Mouse (Mus musculus) intestine, postnatal 0 days (tissue): Measurements from ENCODE around the gene Cep41. TPM values are rescaled to one million over a fixed set of nuclear protein-coding genes. Genes with fewer than 3 reads are reported as not detected.

ENCODE experiments used
- ATAC-seq: fragments of 200-750 bp; cut with Nextera tagmentation; 2 replicates; pipeline ENCODE4 v1.8.0; 2017; ENCODE audit warnings: mild to moderate bottlenecking, moderate TSS enrichment, moderate library complexity
- H3K27ac ChIP-seq: fragments of 300-500 bp; sonication (generic); 2 replicates; pipeline ENCODE4 v1.5.1; 2014; ENCODE audit warnings: mild to moderate bottlenecking, low read depth, low read length, moderate library complexity
- H3K27me3 ChIP-seq: fragments of 300-500 bp; sonication (generic); replicated peaks from 2 replicates; pipeline ENCODE4 v1.6.1; 2014; ENCODE audit warnings: low read length, mixed read lengths; ENCODE audit not compliant: control insufficient read depth, insufficient read depth
- H3K36me3 ChIP-seq: fragments of 300-500 bp; sonication (generic); 2 replicates; pipeline ENCODE4 v1.6.1; 2014; ENCODE audit warnings: mild to moderate bottlenecking, moderate library complexity; ENCODE audit not compliant: control insufficient read depth, insufficient read depth
- H3K4me1 ChIP-seq: fragments of 300-500 bp; sonication (generic); replicated peaks from 2 replicates; pipeline ENCODE4 v1.6.1; 2014; ENCODE audit warnings: antibody characterized with exemption, low read length, mixed read lengths; ENCODE audit not compliant: control insufficient read depth, insufficient read depth
- H3K4me2 ChIP-seq: fragments of 300-500 bp; sonication (generic); replicated peaks from 2 replicates; pipeline ENCODE4 v1.6.1; 2014; ENCODE audit warnings: low read depth, mild to moderate bottlenecking, moderate library complexity
- H3K4me3 ChIP-seq: fragments of 300-500 bp; sonication (generic); 2 replicates; pipeline ENCODE4 v1.5.1; 2014; ENCODE audit warnings: low read depth, low read length
- H3K9ac ChIP-seq: fragments of 300-500 bp; sonication (generic); 2 replicates; pipeline ENCODE4 v1.6.1; 2014; ENCODE audit warnings: mild to moderate bottlenecking, low read depth, low read length
- H3K9me3 ChIP-seq: fragments of 300-500 bp; sonication (generic); 2 replicates; pipeline ENCODE4 v1.6.1; 2016; ENCODE audit warnings: mixed run types; ENCODE audit not compliant: control insufficient read depth
- CTCF ChIP-seq: sonication (generic); IDR thresholded peaks from 2 replicates; pipeline ENCODE4 v1.5.1; 2016; ENCODE audit warnings: low read depth, mild to moderate bottlenecking, control low read depth, antibody characterized with exemption, moderate library complexity
- WGBS: fragments of 180-500 bp; shearing (Covaris S2); extraction: QIAGEN DNeasy Blood & Tissue Kit; methylation state at CpG from one replicate; pipeline ENCODE4 v1.1.7; 2014; 5-methylcytosine and 5-hydroxymethylcytosine counted together
- microRNA counts: library from miRNA; unstranded; fragments of <30 nt; microRNA quantifications from one replicate; lab custom pipeline; 2016
- microRNA-seq: library from miRNA; unstranded; fragments of <30 nt; microRNA quantifications from one replicate; pipeline ENCODE4, GENCODE M21; 2016
- polyA plus RNA-seq: library from polyadenylated mRNA; unstranded; fragments of >200 nt; fragmentation: Nextera tagmentation; extraction: Ambion mirVana; gene quantifications from 2 replicates; pipeline ENCODE4 v1.2.1, GENCODE M21; 2015

The Cep41 gene
- polyA plus RNA-seq, 1 experiment from 2014 or later = 3.7 TPM

DNA sequence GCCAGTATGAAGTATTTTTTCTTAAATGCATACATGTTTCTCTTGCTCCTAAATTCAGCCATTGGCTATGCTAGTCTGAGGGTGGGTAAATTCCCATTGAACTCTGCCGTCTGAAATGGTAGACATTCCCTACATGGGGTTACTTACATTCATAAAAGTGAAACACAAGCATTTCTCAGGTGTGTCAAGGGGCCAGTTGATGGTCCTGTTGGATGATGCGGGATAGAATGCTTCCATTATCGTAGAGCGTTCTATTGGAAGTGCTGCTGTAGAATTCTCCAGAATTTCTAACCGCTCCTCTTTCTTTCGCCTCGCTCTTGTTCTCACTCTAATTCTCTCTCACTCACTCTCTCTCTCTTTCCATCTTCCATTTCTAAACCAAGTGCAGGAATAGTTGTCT is 82.8 kb downstream of the Cep41 start, which contains the start of gene Cpa5:
Gene Cpa5, plus strand, starts transcription at position 301 of the 400 bp plus-strand sequence.
- TF ChIP-seq CTCF = no peak
- Histone ChIP-seq H3K27ac (no peak within 1 kb of the TSS), H3K9ac (no peak within 1 kb of the TSS), H3K36me3 (no peaks in the 10 kb centered on the region), H3K27me3 (no peaks in the 10 kb centered on the region), H3K4me2 (no peak within 1 kb of the TSS), H3K4me1 (no peaks in the 10 kb centered on the region), H3K4me3 (no peak within 1 kb of the TSS), H3K9me3 (no peaks in the 10 kb centered on the region)
- no peak for ATAC-seq
- WGBS = 97% methylated on average over 7 of the region's 7 CpGs

DNA sequence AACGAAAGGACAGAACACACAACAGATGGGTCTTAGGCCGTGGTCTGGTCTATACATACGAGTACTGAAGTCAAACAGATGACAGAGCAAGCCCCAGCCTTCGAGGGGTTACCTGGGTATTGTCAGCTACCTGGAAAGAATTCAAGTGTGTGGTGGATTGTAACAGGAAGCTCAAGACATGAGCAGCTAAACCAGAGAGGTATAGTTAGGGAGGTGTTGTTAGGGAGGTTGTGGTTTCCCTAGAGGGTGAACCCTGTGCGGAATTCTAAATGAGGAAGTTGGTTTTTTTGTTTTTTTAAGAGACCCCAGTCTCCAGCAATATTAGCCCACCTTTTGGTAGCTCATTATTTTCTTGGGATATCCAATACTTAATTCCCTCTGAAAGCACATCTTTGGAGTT is 87.9 kb downstream of the Cep41 start:
- Histone ChIP-seq H3K9ac (no peak overlapping the region), H3K4me3 (no peak overlapping the region), H3K27ac (no peak overlapping the region), H3K27me3 (no peaks in the 10 kb centered on the region), H3K36me3 (no peaks in the 10 kb centered on the region), H3K4me1 (no peaks in the 10 kb centered on the region), H3K4me2 (no peak overlapping the region), H3K9me3 (no peaks in the 10 kb centered on the region)
- no peak for ATAC-seq
- TF ChIP-seq CTCF = no peak
- 72% methylated on average over 5 of the region's 5 CpGs for WGBS

DNA sequence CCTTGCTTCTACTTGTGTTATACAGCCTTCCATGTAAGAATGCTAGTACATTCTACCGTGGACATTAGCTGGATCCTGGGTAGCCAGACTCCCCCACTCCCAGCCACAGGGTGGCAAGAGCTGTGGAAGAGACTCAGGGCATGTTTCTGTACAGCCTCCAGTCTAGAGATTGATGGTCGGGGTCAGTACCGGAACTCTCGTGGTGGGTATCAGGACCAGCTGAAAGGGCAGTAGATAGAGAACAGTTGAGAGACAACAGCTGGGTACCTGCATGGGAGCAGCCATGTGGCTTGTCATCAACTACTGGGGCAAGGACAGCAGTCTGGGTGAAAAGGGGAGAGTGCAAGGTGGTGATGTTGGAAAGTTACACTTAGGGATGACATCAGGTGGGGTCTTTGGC is 88.4 kb downstream of the Cep41 start:
- 89% methylated on average over 4 of the region's 4 CpGs for WGBS
- Histone ChIP-seq H3K27me3 (no peaks in the 10 kb centered on the region), H3K9ac (no peak overlapping the region), H3K4me1 (no peaks in the 10 kb centered on the region), H3K9me3 (no peaks in the 10 kb centered on the region), H3K4me3 (no peak overlapping the region), H3K36me3 (no peaks in the 10 kb centered on the region), H3K27ac (no peak overlapping the region), H3K4me2 (no peak overlapping the region)
- no peak for TF ChIP-seq CTCF
- ATAC-seq = no peak

DNA sequence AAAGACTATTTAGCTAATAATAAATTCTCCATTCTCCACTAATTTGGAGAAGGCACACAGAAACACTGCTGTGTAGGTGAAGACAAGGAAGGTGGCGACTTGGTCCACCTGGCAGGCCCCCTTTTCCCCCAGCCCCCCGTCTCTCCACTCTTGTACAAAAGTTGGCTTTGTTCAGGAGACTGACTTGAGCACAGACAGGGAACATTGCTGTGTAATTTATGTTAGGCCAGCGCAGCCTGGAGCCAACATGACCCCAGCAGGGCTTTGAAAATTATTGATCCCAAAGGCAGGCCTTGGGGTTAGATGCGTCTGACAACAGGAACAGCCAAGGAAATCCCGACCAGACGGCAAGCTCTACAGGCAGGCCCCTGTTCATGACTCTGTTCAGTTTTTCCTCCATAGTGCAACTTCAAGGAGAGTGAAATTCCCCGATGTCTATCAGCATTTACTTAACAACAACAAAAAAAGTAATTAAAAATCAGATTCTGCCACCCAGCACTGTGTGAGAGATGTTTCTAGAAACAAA is 89.1 kb downstream of the Cep41 start:
- Histone ChIP-seq H3K27me3 (no peaks in the 10 kb centered on the region), H3K4me1 (no peaks in the 10 kb centered on the region), H3K27ac (no peak overlapping the region), H3K9me3 (no peaks in the 10 kb centered on the region), H3K4me2 (no peak overlapping the region), H3K9ac (no peak overlapping the region), H3K4me3 (no peak overlapping the region), H3K36me3 (no peaks in the 10 kb centered on the region)
- WGBS = 63% methylated on average over 7 of the region's 7 CpGs
- no peak for TF ChIP-seq CTCF
- no peak for ATAC-seq

MicroRNA genes within 50 kb of the gene (microRNA counts, 519-probe panel; counts per million panel counts)
- microRNA mmu-miR-335-3p (lab: Ali Mortazavi, UCI) (3,601 counts per million, percentile 46 among the panel's probes with 10 or more counts), microRNA mmu-miR-335-5p (lab: Ali Mortazavi, UCI) (5,145 counts per million, percentile 85 among the panel's probes with 10 or more counts)

Small RNA genes lying within 50 kb of the gene (microRNA-seq; reads per million reads assigned to microRNA genes)
- 19,420 reads per million, percentile 96 among the genes with 10 or more reads in this experiment for gene Mir335

Other genes with a start within 250 kb of the Cep41 start
- 10.2 and 11.2 TPM in 2 replicates for gene Tmem209, start 184.0 kb downstream of the Cep41 start, polyA plus RNA-seq
- not detected in 2 replicates for gene Ssmem1, start 183.9 kb downstream of the Cep41 start, polyA plus RNA-seq
- 2.9 and 3.3 TPM in 2 replicates for gene Cpa2, start 152.2 kb downstream of the Cep41 start, polyA plus RNA-seq
- gene Cpa4, start 125.4 kb downstream of the Cep41 start, polyA plus RNA-seq = 0.04 and 0.07 TPM in 2 replicates
- gene Cpa5, start 82.7 kb downstream of the Cep41 start, polyA plus RNA-seq = not detected in 2 replicates
- gene Cpa1, start 54.5 kb downstream of the Cep41 start, polyA plus RNA-seq = 3.5 and 4.1 TPM in 2 replicates
- gene Mest, start 29.8 kb upstream of the Cep41 start, polyA plus RNA-seq = 145 and 156 TPM in 2 replicates
- gene Copg2, start 203.0 kb upstream of the Cep41 start, polyA plus RNA-seq = 9.8 and 10.2 TPM in 2 replicates
- not detected in 2 replicates for gene Tsga13, start 221.8 kb upstream of the Cep41 start, polyA plus RNA-seq